Mouse (Mus musculus): ENCODE results near the gene Fggy. TPM values are rescaled to one million over a fixed set of nuclear protein-coding genes. Genes with fewer than 3 reads are reported as not detected.

Gene Fggy
- total RNA-seq (2012; rRNA removed), result 8.2 and 8.6 TPM in 2 replicates

DNA sequence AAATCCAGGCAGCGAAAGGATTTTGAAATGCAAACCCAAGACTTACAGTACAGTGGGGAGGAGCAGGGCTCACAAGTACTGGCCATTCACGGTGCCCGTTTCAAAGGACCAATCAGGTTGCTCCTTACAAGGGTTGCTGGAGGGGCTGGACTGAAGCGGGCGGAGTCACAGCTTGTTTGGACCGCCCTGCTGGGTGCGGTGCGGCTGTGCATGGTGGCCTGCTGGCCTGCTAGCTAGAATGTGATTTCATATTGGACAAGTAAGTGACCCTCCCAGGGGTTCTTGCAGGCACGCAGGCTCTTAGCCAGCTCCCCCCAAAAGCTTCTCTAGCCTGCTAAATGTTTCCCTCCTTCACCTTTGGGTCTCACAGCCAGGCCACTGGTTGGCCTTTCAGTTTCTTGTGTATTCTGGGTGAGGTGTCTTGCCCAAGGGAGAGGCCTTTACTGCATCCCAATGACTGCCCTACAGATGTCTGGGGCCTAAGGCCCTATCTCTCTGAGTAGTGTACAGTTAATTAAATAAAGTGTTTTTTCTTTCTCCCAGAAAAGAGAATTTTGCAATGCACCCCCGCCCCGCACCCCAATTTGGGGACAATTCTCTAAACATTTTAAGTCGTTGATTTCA lies at the start of gene Fggy:
Fggy (plus strand) TSS at position 175 of the 624 bp plus-strand sequence.
- H3K9me3 ChIP-seq (ENCODE audit: control insufficient read depth, insufficient read depth, low read depth, low read length), result no peaks in the 10 kb centered on the region
- no peaks in the 10 kb centered on the region for H3K36me3 ChIP-seq (ENCODE audit: control insufficient read depth, insufficient read depth, low read length, poor library complexity, severe bottlenecking)
- no peaks in the 10 kb centered on the region; a peak in 2 of 4 replicates for H3K4me1 ChIP-seq (ENCODE audit: control insufficient read depth in 2 of 2, insufficient read depth in 2 of 2, low read length in 2 of 2, poor library complexity in 1 of 2)
- TF ChIP-seq HCFC1 (IDR thresholded peaks at IDR 0.05; ENCODE audit: borderline replicate concordance, insufficient read depth, low read length), result no peak
- TF ChIP-seq MAFK (IDR thresholded peaks at IDR 0.05; ENCODE audit: insufficient read depth, low read depth, low read length), result no peak
- TF ChIP-seq CHD2 (IDR thresholded peaks at IDR 0.05; ENCODE audit: low read depth, low read length), result no peak
- no peak for TF ChIP-seq ZNF384 (IDR thresholded peaks at IDR 0.05; ENCODE audit: low read depth, low read length)
- TF ChIP-seq ZC3H11A (IDR thresholded peaks at IDR 0.05; ENCODE audit: borderline replicate concordance, low read depth, low read length), result no peak
- in situ Hi-C loops (cut with MboI; ENCODE audit: low sequenced_read_pairs in 2 of 2, unreplicated experiment in 2 of 2), result no loop called here
- H3K9ac ChIP-seq (ENCODE audit: insufficient read depth, low read depth, low read length, poor library complexity, severe bottlenecking), result peak within 1 kb of the TSS; percentile 81
- peak within 1 kb of the TSS; percentile 67 to 86 for H3K4me3 ChIP-seq (ENCODE audit: insufficient read depth in 1 of 2, low read depth in 1 of 2, low read length in 2 of 2, poor library complexity in 1 of 2, severe bottlenecking in 1 of 2)
- DNase-seq (ENCODE audit: low read depth, low spot score), result peak; percentile 85
- H3K27ac ChIP-seq (ENCODE audit: insufficient read depth, low read depth, low read length, poor library complexity, severe bottlenecking), result no peak within 1 kb of the TSS

DNA sequence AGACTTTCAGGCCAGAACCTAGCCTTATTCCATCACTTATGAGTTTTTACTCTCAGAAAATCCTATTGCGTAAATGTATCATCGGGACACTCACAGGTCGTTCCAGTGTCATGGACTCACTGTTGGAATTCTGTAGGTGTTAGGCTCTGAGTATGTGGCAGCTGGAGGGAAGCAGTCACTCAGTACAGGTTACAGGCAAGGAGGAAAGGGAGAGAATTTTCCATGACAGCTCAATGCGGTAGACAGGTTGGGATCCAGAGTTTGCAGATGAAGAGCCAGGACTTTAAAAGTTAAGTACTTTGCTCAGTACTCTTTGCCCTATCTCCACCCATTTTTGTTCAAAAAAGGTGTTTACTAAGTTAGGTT lies 49.4 kb upstream of the Fggy start:
- H3K9me3 ChIP-seq (ENCODE audit: control insufficient read depth, insufficient read depth, low read depth, low read length), result no peaks in the 10 kb centered on the region
- no peak for DNase-seq (ENCODE audit: low read depth, low spot score)
- H3K4me1 ChIP-seq (ENCODE audit: control insufficient read depth in 2 of 2, insufficient read depth in 2 of 2, low read length in 2 of 2, poor library complexity in 1 of 2), result no peaks in the 10 kb centered on the region
- in situ Hi-C loops (cut with MboI; ENCODE audit: low sequenced_read_pairs in 2 of 2, unreplicated experiment in 2 of 2), result no loop called here
- no peak overlapping the region for H3K27ac ChIP-seq (ENCODE audit: insufficient read depth, low read depth, low read length, poor library complexity, severe bottlenecking)
- no peak for TF ChIP-seq MAFK (IDR thresholded peaks at IDR 0.05; ENCODE audit: insufficient read depth, low read depth, low read length)
- TF ChIP-seq CHD2 (IDR thresholded peaks at IDR 0.05; ENCODE audit: low read depth, low read length), result no peak
- TF ChIP-seq ZNF384 (IDR thresholded peaks at IDR 0.05; ENCODE audit: low read depth, low read length), result no peak
- TF ChIP-seq ZC3H11A (IDR thresholded peaks at IDR 0.05; ENCODE audit: borderline replicate concordance, low read depth, low read length), result no peak
- no peak for TF ChIP-seq HCFC1 (IDR thresholded peaks at IDR 0.05; ENCODE audit: borderline replicate concordance, insufficient read depth, low read length)
- no peaks in the 10 kb centered on the region for H3K36me3 ChIP-seq (ENCODE audit: control insufficient read depth, insufficient read depth, low read length, poor library complexity, severe bottlenecking)
- H3K9ac ChIP-seq (ENCODE audit: insufficient read depth, low read depth, low read length, poor library complexity, severe bottlenecking), result no peak overlapping the region
- no peak overlapping the region for H3K4me3 ChIP-seq (ENCODE audit: insufficient read depth in 1 of 2, low read depth in 1 of 2, low read length in 2 of 2, poor library complexity in 1 of 2, severe bottlenecking in 1 of 2)

DNA sequence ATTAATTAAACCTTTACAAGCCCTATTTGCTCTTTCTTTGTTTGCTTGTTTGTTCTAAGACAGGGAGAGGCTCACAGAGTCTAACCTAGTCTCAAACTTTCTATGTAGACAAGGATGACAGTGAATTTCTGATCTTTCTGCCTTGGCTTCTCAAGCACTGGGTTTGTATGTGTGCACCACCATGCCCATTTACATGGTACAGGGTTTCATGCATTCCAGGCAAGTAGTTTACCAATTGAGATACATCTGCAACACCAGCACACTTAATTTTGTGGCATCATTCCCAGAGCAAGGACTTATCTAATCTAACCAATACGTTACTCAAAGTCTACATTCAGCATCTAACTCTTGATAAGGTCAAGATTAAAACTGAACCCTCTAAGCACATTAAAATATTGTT lies 38.9 kb upstream of the Fggy start:
- no peak for DNase-seq (ENCODE audit: low read depth, low spot score)
- H3K9ac ChIP-seq (ENCODE audit: insufficient read depth, low read depth, low read length, poor library complexity, severe bottlenecking), result no peak overlapping the region
- no peak for TF ChIP-seq MAFK (IDR thresholded peaks at IDR 0.05; ENCODE audit: insufficient read depth, low read depth, low read length)
- TF ChIP-seq ZC3H11A (IDR thresholded peaks at IDR 0.05; ENCODE audit: borderline replicate concordance, low read depth, low read length), result no peak
- no peak for TF ChIP-seq HCFC1 (IDR thresholded peaks at IDR 0.05; ENCODE audit: borderline replicate concordance, insufficient read depth, low read length)
- TF ChIP-seq CHD2 (IDR thresholded peaks at IDR 0.05; ENCODE audit: low read depth, low read length), result no peak
- no peak for TF ChIP-seq ZNF384 (IDR thresholded peaks at IDR 0.05; ENCODE audit: low read depth, low read length)
- H3K4me3 ChIP-seq (ENCODE audit: insufficient read depth in 1 of 2, low read depth in 1 of 2, low read length in 2 of 2, poor library complexity in 1 of 2, severe bottlenecking in 1 of 2), result no peak overlapping the region
- no peak overlapping the region for H3K27ac ChIP-seq (ENCODE audit: insufficient read depth, low read depth, low read length, poor library complexity, severe bottlenecking)
- no peaks in the 10 kb centered on the region for H3K9me3 ChIP-seq (ENCODE audit: control insufficient read depth, insufficient read depth, low read depth, low read length)
- H3K4me1 ChIP-seq (ENCODE audit: control insufficient read depth in 2 of 2, insufficient read depth in 2 of 2, low read length in 2 of 2, poor library complexity in 1 of 2), result no peaks in the 10 kb centered on the region
- in situ Hi-C loops (cut with MboI; ENCODE audit: low sequenced_read_pairs in 2 of 2, unreplicated experiment in 2 of 2), result no loop called here
- H3K36me3 ChIP-seq (ENCODE audit: control insufficient read depth, insufficient read depth, low read length, poor library complexity, severe bottlenecking), result no peaks in the 10 kb centered on the region

DNA sequence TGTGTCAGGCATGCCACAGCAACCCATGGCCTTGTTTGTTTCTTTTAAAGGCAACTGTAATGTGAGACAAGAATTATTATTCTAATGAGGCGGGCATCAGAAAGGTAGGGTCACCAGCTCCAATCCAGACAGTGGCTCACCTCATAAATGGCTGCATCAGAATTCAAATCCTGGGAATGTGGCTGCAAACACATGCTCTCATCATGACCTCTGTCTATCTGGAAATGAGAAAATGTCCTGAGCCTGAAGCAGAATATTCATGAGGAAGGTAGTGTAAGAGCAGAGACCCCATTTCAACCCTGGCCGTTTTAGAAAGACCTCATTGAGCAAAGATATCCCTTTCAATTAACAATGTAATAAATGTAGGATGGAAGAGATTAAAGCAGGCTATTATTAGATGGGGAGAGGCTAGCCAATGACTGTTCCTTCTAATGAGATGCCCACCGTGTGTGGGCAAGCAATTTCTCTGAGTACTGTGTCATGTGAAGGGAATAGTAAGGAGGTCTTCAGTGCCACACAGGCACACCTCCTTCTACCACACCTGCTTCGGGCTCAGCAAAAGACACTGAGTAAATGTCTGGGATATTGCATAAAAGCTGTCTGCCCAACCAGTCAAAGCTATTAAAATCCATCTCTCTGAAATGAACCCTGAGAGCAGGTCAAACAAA lies 37.2 kb upstream of the Fggy start:
- Histone ChIP-seq H3K4me3 (ENCODE audit: insufficient read depth in 1 of 2, low read depth in 1 of 2, low read length in 2 of 2, poor library complexity in 1 of 2, severe bottlenecking in 1 of 2) (no peak overlapping the region), H3K9me3 (ENCODE audit: control insufficient read depth, insufficient read depth, low read depth, low read length) (no peaks in the 10 kb centered on the region), H3K4me1 (ENCODE audit: control insufficient read depth in 2 of 2, insufficient read depth in 2 of 2, low read length in 2 of 2, poor library complexity in 1 of 2) (no peaks in the 10 kb centered on the region), H3K27ac (ENCODE audit: insufficient read depth, low read depth, low read length, poor library complexity, severe bottlenecking) (no peak overlapping the region), H3K36me3 (ENCODE audit: control insufficient read depth, insufficient read depth, low read length, poor library complexity, severe bottlenecking) (no peaks in the 10 kb centered on the region), H3K9ac (ENCODE audit: insufficient read depth, low read depth, low read length, poor library complexity, severe bottlenecking) (no peak overlapping the region)
- TF ChIP-seq ZC3H11A (IDR thresholded peaks at IDR 0.05; ENCODE audit: borderline replicate concordance, low read depth, low read length) (no peak), CHD2 (IDR thresholded peaks at IDR 0.05; ENCODE audit: low read depth, low read length) (no peak), MAFK (IDR thresholded peaks at IDR 0.05; ENCODE audit: insufficient read depth, low read depth, low read length) (no peak), HCFC1 (IDR thresholded peaks at IDR 0.05; ENCODE audit: borderline replicate concordance, insufficient read depth, low read length) (no peak), ZNF384 (IDR thresholded peaks at IDR 0.05; ENCODE audit: low read depth, low read length) (no peak)
- no peak for DNase-seq (ENCODE audit: low read depth, low spot score)
- in situ Hi-C loops (cut with MboI; ENCODE audit: low sequenced_read_pairs in 2 of 2, unreplicated experiment in 2 of 2), result no loop called here

Measured in ES-E14 (cell line).